Mouse (Mus musculus): Measurements from ENCODE around the gene Traf7. TPM values are rescaled to one million over a fixed set of nuclear protein-coding genes. Genes with fewer than 3 reads are reported as not detected.
A peak's percentile ranks its signal among the peaks of the same experiment; 100 is the strongest.

Gene Traf7
- polyA plus RNA-seq, 1 experiment from 2014 or later, result 103 TPM

DNA sequence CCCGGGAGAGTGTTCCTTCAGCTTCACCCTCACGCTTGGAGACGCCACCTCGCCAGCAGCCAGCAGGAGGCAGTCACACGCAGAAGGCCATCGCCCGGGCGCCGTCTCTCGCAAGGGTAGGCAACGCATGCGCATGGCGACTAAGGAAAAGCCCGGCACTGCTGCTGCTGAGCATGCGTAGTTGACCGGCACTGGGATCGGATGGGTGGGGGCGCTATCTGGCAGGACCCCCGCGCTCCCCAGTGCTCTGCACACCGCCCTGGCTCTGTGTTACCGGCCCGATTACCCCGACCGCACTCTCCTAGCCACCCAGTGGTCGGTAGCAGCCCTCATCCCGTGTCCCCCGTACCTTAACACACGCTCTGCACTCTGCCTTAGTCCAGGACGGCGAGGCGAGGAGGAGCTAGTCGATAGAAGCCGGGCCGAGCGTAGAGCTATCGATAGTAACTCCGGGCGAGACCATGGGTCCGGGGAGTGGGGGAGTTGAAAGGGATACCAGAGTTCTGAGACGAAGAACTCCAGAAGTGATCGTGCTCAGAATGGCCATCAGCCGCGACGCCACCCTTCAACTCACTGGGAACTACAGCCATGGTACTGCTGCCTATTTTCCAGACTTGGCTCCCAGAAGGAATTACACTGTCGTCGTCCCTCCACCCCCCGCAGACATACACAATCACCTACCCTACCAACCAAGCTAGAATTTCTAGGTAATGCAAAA is 48.9 kb downstream of the Traf7 start, which contains the start of gene Mlst8:
Mlst8 (minus strand) TSS at position 416 of the 718 bp plus-strand sequence.
- Histone ChIP-seq H3K27me3 (ENCODE audit: control insufficient read depth, insufficient read depth, low read depth, low read length) (no peaks in the 10 kb centered on the region), H3K36me3 (ENCODE audit: control insufficient read depth, insufficient read depth, low read length) (peaks cover 22% of the 10 kb centered on the region), H3K4me2 (ENCODE audit: low read length) (peak within 1 kb of the TSS; percentile 73), H3K4me1 (ENCODE audit: control insufficient read depth, insufficient read depth, low read length) (peaks cover 10% of the 10 kb centered on the region), H3K9me3 (replicated peaks; ENCODE audit: control insufficient read depth, low read length, poor library complexity, severe bottlenecking) (no peaks in the 10 kb centered on the region), H3K4me3 (ENCODE audit: low read depth, low read length) (peak within 1 kb of the TSS; percentile 80), H3K9ac (ENCODE audit: low read depth, low read length) (peak within 1 kb of the TSS; percentile 90), H3K27ac (ENCODE audit: low read length) (peak within 1 kb of the TSS; percentile 99)
- WGBS, result under 1% methylated on average over 48 of the region's 48 CpGs
- peak; percentile 91 for ATAC-seq

DNA sequence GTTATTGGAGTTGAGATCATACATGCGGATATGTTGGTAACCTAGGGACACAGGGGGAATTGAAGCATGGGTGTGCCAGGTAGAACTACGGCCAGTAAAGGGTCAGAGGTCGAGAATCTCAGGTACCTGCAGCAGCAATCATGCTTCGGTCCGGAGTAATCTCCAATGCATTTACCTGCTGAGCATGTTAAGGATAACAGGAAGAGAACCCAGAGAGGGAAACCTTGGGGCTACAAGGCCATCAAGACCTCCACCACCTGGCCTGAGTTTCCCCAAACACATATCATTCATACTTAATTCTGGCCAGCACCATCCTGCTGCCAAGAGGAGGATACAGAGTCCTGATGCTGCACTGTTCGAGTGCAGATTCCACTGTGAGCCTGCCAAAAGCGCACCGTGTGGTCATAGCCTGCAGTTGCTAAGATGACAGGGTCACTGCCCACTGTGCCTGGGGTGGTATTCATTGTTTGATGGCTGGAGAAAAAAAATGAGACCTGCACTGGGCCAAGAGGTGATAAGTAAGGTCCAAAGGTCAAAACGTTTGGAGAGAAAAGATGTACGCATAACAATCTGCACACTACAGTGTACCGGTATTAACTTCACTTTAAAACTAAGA is 49.6 kb downstream of the Traf7 start:
- Histone ChIP-seq H3K27ac (ENCODE audit: low read length) (peak overlapping the region; percentile 99; the same call in 1 of the 2 replicates), H3K36me3 (ENCODE audit: control insufficient read depth, insufficient read depth, low read length) (peaks cover 22% of the 10 kb centered on the region), H3K27me3 (ENCODE audit: control insufficient read depth, insufficient read depth, low read depth, low read length) (no peaks in the 10 kb centered on the region), H3K4me2 (ENCODE audit: low read length) (peak overlapping the region; percentile 73), H3K9me3 (replicated peaks; ENCODE audit: control insufficient read depth, low read length, poor library complexity, severe bottlenecking) (no peaks in the 10 kb centered on the region), H3K4me3 (ENCODE audit: low read depth, low read length) (peak overlapping the region; percentile 80), H3K4me1 (ENCODE audit: control insufficient read depth, insufficient read depth, low read length) (peaks cover 13% of the 10 kb centered on the region), H3K9ac (ENCODE audit: low read depth, low read length) (peak overlapping the region; percentile 90)
- WGBS, result 48% methylated on average over 11 of the region's 11 CpGs
- ATAC-seq, result peak; percentile 50

- ATAC-seq, result no peak
- Histone ChIP-seq H3K27me3 (ENCODE audit: control insufficient read depth, insufficient read depth, low read depth, low read length) (no peaks in the 10 kb centered on the region), H3K9me3 (replicated peaks; ENCODE audit: control insufficient read depth, low read length, poor library complexity, severe bottlenecking) (no peaks in the 10 kb centered on the region), H3K9ac (ENCODE audit: low read depth, low read length) (peak overlapping the region; percentile 90; the same call in 1 of the 2 replicates), H3K36me3 (ENCODE audit: control insufficient read depth, insufficient read depth, low read length) (peaks cover 22% of the 10 kb centered on the region), H3K27ac (ENCODE audit: low read length) (no peak overlapping the region), H3K4me1 (ENCODE audit: control insufficient read depth, insufficient read depth, low read length) (peaks cover 17% of the 10 kb centered on the region), H3K4me3 (ENCODE audit: low read depth, low read length) (no peak overlapping the region), H3K4me2 (ENCODE audit: low read length) (peak overlapping the region; percentile 73; the same call in 1 of the 2 replicates)
- 91% methylated on average over 20 of the region's 20 CpGs for WGBS
Measured at GRCm38 (mm10) chr17:24477053-24477984, 50.4 kb downstream of the Traf7 start.

GRCm38 (mm10) chr17:24476022-24476776 is 51.5 kb downstream of the Traf7 start:
- WGBS, result 90% methylated on average over 10 of the region's 10 CpGs
- no peak overlapping the region for H3K9ac ChIP-seq (ENCODE audit: low read depth, low read length)
- H3K4me3 ChIP-seq (ENCODE audit: low read depth, low read length), result no peak overlapping the region

GRCm38 (mm10) chr17:24475586-24475985 is 52.2 kb downstream of the Traf7 start:
- peaks cover 22% of the 10 kb centered on the region for H3K36me3 ChIP-seq (ENCODE audit: control insufficient read depth, insufficient read depth, low read length)
- 94% methylated on average over 6 of the region's 6 CpGs for WGBS

More at GRCm38 (mm10) chr17:24476022-24476776, 51.5 kb downstream of the Traf7 start:
- no peak overlapping the region for H3K4me2 ChIP-seq (ENCODE audit: low read length)
- no peak overlapping the region for H3K27ac ChIP-seq (ENCODE audit: low read length)
- peaks cover 28% of the 10 kb centered on the region for H3K4me1 ChIP-seq (ENCODE audit: control insufficient read depth, insufficient read depth, low read length)
- no peaks in the 10 kb centered on the region for H3K9me3 ChIP-seq (replicated peaks; ENCODE audit: control insufficient read depth, low read length, poor library complexity, severe bottlenecking)
- H3K36me3 ChIP-seq (ENCODE audit: control insufficient read depth, insufficient read depth, low read length), result peaks cover 22% of the 10 kb centered on the region
- H3K27me3 ChIP-seq (ENCODE audit: control insufficient read depth, insufficient read depth, low read depth, low read length), result no peaks in the 10 kb centered on the region
- ATAC-seq, result no peak

DNA sequence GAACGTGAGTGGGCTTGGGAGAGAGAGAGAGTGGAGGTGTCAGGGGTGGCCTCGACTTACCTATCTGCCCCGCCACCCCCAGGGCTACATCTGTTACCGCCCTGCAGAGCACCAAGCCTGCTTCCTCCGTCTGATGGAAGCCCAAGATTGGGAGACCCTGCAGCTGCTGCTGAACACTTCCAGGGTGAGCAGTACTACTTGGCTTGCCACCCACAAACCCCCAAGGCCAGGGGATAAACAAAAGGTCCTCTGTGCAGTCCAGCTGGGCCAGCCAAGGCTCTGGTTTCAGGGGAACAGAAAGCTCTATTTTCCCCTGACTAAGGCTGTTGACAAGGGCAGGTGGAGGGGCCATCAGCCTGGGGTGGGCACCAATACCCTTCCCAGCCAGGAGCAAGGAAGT is 53.2 kb downstream of the Traf7 start:
- Histone ChIP-seq H3K27me3 (ENCODE audit: control insufficient read depth, insufficient read depth, low read depth, low read length) (no peaks in the 10 kb centered on the region), H3K27ac (ENCODE audit: low read length) (no peak overlapping the region), H3K4me1 (ENCODE audit: control insufficient read depth, insufficient read depth, low read length) (peaks cover 32% of the 10 kb centered on the region), H3K4me3 (ENCODE audit: low read depth, low read length) (no peak overlapping the region), H3K36me3 (ENCODE audit: control insufficient read depth, insufficient read depth, low read length) (peaks cover 22% of the 10 kb centered on the region), H3K9ac (ENCODE audit: low read depth, low read length) (no peak overlapping the region), H3K4me2 (ENCODE audit: low read length) (no peak overlapping the region), H3K9me3 (replicated peaks; ENCODE audit: control insufficient read depth, low read length, poor library complexity, severe bottlenecking) (no peaks in the 10 kb centered on the region)
- no peak for ATAC-seq
- 89% methylated on average over 5 of the region's 5 CpGs for WGBS

More at GRCm38 (mm10) chr17:24475586-24475985, 52.2 kb downstream of the Traf7 start:
- Histone ChIP-seq H3K9me3 (replicated peaks; ENCODE audit: control insufficient read depth, low read length, poor library complexity, severe bottlenecking) (no peaks in the 10 kb centered on the region), H3K27me3 (ENCODE audit: control insufficient read depth, insufficient read depth, low read depth, low read length) (no peaks in the 10 kb centered on the region), H3K4me3 (ENCODE audit: low read depth, low read length) (no peak overlapping the region), H3K4me1 (ENCODE audit: control insufficient read depth, insufficient read depth, low read length) (peaks cover 32% of the 10 kb centered on the region), H3K27ac (ENCODE audit: low read length) (no peak overlapping the region), H3K4me2 (ENCODE audit: low read length) (no peak overlapping the region), H3K9ac (ENCODE audit: low read depth, low read length) (no peak overlapping the region)
- ATAC-seq, result no peak

DNA sequence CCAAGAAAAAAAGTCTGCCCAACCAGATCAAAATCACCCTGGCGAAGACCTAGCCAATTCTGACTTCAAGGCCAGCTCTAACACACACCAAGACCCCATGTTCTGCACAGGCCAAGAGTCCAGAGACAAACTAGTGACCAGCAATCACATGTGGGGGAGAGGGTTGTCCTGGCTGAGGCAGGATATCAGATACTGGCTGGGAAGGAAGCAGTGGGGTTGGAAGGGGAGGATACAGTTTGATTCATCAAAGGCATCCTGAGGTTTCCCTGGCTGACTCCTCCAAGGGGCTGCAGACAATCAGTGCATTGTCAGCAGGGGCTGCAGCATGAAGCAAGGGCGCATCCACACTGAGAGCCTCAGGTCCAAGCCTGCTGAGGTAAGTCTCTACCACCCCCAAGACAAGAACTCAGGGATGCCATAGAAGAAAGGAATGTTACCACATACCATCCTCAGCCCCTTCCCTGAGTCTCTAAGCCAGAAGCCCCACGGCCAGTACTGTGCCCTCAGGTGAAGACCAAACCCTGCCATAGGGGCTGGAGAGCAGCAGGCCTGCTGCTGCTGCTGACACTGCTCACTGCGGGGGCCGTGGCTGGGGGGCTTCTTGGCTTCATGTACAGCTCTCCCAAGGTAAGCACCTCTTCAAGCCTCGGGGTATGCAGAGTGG is 54.0 kb downstream of the Traf7 start, which contains the start of gene Bricd5:
Bricd5 (plus strand) TSS at position 273 of the 664 bp plus-strand sequence.
- Histone ChIP-seq H3K4me2 (ENCODE audit: low read length) (peak within 1 kb of the TSS; percentile 99; the same call in 1 of the 2 replicates), H3K4me1 (ENCODE audit: control insufficient read depth, insufficient read depth, low read length) (peaks cover 32% of the 10 kb centered on the region)

GRCm38 (mm10) chr17:24472512-24472911 is 55.2 kb downstream of the Traf7 start:
- peaks cover 22% of the 10 kb centered on the region for H3K36me3 ChIP-seq (ENCODE audit: control insufficient read depth, insufficient read depth, low read length)

More for the DNA sequence above, 54.0 kb downstream of the Traf7 start, which contains the start of gene Bricd5:
- H3K9ac ChIP-seq (ENCODE audit: low read depth, low read length), result no peak within 1 kb of the TSS
- WGBS, result 80% methylated on average over 6 of the region's 6 CpGs
- H3K4me3 ChIP-seq (ENCODE audit: low read depth, low read length), result no peak within 1 kb of the TSS
- no peaks in the 10 kb centered on the region for H3K9me3 ChIP-seq (replicated peaks; ENCODE audit: control insufficient read depth, low read length, poor library complexity, severe bottlenecking)
- peaks cover 22% of the 10 kb centered on the region for H3K36me3 ChIP-seq (ENCODE audit: control insufficient read depth, insufficient read depth, low read length)
- no peak for ATAC-seq
- H3K27ac ChIP-seq (ENCODE audit: low read length), result no peak within 1 kb of the TSS
- no peaks in the 10 kb centered on the region for H3K27me3 ChIP-seq (ENCODE audit: control insufficient read depth, insufficient read depth, low read depth, low read length)

More at GRCm38 (mm10) chr17:24472512-24472911, 55.2 kb downstream of the Traf7 start:
- Histone ChIP-seq H3K4me1 (ENCODE audit: control insufficient read depth, insufficient read depth, low read length) (peaks cover 23% of the 10 kb centered on the region), H3K27me3 (ENCODE audit: control insufficient read depth, insufficient read depth, low read depth, low read length) (no peaks in the 10 kb centered on the region), H3K9ac (ENCODE audit: low read depth, low read length) (no peak overlapping the region), H3K4me3 (ENCODE audit: low read depth, low read length) (no peak overlapping the region), H3K9me3 (replicated peaks; ENCODE audit: control insufficient read depth, low read length, poor library complexity, severe bottlenecking) (no peaks in the 10 kb centered on the region), H3K4me2 (ENCODE audit: low read length) (peak overlapping the region; percentile 99; the same call in 1 of the 2 replicates), H3K27ac (ENCODE audit: low read length) (no peak overlapping the region)
- 88% methylated on average over 4 of the region's 4 CpGs for WGBS
- ATAC-seq, result no peak
